Mouse (Mus musculus): ENCODE results near the gene En2.

GRCm38 (mm10) chr5:28159072-28159458 is 6.4 kb upstream of the En2 start:
- TF ChIP-seq CTCF (IDR thresholded peaks at IDR 0.05; ENCODE audit: extremely low read depth, insufficient read depth, low read length) (no peak), POLR2A (IDR thresholded peaks at IDR 0.05; ENCODE audit: extremely low read depth, insufficient read depth, low read length) (no peak)

All from cortical plate, adult 2 months (tissue).